Mouse (Mus musculus) megakaryocyte-erythroid progenitor cell, adult 5-6 weeks (primary cell): ENCODE data around the gene Hdac9. TPM values are rescaled to one million over a fixed set of nuclear protein-coding genes. Genes with fewer than 3 reads are reported as not detected.

Experiments
- ATAC-seq: replicated peaks from 2 replicates; pipeline ENCODE4 v1.8.0; 2016; ENCODE audit warnings: mild to moderate bottlenecking, inconsistent platforms; ENCODE audit not compliant: severe bottlenecking, poor library complexity, low FRiP score, low TSS enrichment
- total RNA-seq, 2 experiments: library from RNA; stranded (forward) in 1 of 2; stranded (reverse) in 1 of 2; fragments of 200-1000, 215-1000 nt in 1 of 2; fragments of >200 nt in 1 of 2; fragmentation: Nextera tagmentation in 1 of 2; gene quantifications; 2 replicates each; pipeline ENCODE4 v1.2.3; 2014 to 2017

Gene Hdac9
- total RNA-seq, 2 experiments from 2014 or later, result 0.46 to 2.1 TPM

DNA sequence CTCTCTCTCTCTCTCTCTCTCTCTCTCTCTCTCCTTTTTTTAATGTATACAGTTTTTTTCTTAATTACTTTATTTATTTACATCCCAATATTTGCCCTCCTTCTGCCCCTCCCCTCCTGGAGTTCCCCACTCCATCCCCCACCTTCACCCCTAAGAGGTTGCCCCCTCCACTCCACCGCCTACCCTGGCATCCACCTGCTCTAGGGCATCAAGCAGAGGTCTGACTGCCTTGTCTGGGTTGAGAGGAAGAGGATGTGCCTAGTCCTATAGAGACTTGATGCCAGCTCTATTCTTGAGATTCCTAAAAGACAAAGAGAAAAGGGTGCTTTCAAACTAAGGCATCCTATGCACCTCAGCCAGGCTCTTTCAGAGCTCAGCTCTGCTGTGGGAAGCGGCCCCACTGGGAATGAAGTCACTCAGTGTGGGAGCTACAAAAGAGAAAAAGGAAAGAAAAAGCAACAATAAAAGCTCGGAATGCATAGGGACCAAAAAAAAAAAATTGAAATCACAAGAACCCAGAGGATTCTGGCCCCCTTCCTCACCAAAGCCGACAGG lies 275.1 kb downstream of the Hdac9 start:
- no peak for ATAC-seq

DNA sequence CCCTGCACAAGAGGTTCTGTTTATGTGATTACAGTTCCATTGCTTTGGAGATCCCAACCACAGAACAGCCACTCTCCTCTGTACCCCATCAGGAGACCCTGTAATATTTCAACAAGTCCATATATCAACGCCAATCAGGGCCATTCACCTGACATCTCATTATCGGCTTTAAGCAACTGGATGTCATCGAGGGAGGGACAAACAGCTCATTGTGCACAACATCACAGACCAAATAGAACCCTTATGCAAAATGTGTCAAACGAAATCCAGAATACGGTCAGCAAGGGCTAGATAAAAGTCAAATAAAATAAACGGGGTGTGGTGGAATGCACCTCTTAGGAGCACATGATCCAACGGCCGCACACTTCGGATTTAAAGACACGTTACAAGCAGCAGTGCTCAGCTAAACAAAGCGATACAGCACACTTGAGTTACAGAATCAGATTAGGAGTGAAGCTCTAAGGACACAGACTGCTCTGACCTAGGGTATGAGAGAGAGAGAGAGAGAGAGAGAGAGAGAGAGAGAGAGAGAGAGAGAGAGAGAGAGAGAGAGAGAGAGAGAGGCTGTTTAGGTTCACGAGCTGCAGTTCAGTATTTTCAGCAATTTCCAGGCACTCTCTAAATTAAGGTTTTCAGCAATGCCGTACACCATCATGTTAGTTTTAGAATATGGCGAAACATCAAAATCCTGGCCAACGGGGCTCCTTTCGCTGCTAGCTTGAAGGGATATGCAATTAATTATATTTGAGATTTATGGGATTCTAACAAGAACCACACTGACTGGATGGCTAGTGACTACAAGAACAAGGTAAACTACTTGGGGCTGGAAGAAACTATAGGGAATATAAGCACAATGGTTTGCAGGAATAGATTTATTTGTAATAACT lies 279.4 kb downstream of the Hdac9 start:
- ATAC-seq, result no peak

GRCm38 (mm10) chr12:34619101-34619500 lies 297.8 kb downstream of the Hdac9 start:
- ATAC-seq, result no peak

DNA sequence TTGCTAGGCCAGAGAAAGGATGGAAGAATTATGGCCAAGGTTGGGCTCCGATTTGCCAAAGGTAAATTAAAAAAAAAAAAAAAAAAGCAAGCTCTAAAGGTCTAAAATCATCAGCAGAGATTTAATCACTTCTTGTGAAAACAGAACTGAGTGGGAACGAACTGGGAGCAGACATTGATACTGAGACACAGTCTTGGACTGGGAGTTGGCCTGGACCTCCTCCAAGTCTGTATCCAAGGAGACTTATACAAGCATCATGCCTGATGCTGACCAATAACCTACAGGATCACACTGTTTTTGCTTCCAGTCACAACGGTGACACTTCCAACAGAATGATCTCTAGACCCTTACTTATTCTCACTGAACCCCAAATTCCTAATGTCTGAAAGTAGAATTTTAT lies 298.6 kb downstream of the Hdac9 start:
- ATAC-seq, result no peak

DNA sequence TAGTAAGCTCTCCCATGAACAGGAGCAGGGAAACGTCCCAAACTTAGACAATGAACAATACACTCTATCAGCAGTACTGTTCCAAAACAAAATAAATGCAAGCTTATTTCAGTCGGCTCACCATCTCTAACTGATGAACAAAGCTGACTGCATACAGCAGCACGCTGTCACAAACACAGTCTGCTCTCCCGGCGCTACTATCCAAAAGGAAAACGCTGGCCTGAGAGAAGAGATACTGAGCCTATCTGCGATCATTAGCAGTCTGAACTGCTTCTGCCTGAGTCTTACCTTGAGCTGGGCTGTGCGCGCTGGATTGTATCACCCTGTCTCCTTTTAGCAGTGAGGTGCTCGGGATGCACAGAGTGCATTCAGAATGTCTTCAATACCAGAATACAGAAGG lies 299.1 kb downstream of the Hdac9 start:
- ATAC-seq, result no peak

GRCm38 (mm10) chr12:34614796-34615195 lies 302.1 kb downstream of the Hdac9 start:
- ATAC-seq, result no peak

GRCm38 (mm10) chr12:34612511-34612910 lies 304.4 kb downstream of the Hdac9 start:
- no peak for ATAC-seq

DNA sequence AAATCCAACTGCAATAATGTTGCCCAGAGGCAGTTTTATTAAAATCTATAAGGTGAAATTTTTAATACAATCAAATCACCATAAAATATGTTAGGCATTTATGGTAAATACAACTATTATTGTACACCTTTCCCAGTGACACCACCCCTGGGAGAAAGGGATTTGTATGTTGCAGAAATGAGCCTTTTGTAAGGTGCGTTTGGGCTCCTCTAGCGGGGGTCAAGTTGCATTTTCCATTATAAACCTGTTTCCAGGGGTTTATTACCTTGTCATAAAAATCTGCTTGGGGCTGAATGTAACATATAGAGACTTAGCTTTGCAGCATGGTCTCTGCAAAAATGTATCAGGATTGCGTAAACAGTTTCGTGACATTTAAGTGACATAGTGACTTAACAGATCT lies 312.4 kb downstream of the Hdac9 start:
- no peak for ATAC-seq

GRCm38 (mm10) chr12:34594167-34594793 lies 322.6 kb downstream of the Hdac9 start:
- ATAC-seq, result no peak

DNA sequence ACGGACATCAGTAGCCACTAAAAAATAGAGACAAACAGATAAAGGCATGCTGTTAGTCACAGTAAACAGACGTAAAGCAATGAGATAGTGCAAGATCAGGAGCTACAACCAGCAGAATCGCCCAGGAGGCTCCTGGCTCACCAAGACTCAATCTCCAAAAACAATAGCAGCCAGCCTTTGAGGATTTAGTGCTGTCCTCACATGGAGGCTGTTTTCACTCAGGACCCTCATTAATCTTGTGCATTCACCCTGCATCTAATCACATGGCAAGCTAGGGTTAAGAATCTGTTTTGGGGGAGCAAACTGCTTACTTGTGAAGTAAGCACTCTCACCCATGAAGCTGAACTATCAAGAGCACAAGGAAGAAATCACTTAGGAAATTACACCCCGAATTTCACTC lies 329.7 kb downstream of the Hdac9 start:
- ATAC-seq, result no peak

- ATAC-seq, result no peak
These were observed 334.4 kb downstream of the Hdac9 start for GRCm38 (mm10) chr12:34582522-34582921.

DNA sequence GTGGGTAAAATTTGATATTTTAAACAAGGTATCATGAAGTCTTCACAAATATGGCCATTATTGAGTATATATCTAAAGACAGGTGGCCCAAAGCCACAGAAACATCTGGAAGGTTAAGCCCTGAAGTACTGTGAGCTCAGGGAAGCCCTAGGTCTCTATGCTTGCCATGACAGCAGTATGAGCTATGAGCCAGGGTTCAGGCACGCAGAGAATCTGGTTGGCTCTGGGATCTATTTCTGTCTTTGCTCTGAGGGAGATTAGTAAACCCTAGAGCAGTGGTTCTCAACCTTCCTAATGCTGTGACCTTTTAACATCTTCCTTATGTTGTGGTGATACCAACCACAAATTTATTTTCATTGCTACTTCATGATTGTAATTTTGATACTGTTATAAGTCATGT lies 337.7 kb downstream of the Hdac9 start:
- no peak for ATAC-seq

DNA sequence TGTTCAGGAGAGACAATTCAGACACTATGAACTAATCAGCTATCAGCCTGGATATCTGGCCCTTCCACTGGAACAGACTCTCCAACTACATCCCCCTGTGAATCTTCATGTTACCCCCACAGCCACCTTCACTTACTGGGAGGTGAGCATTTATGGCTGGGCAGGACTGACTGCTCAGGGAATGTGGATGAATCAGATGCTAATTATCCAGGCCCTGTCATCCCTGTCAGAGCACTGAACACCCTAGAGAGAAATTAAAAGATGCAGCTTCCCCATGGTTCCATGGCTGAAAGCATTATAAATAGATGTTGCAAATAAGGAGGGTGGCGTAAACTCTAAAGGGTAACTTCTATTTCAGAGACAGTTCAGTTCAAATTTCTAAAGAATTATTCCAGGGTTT lies 345.8 kb downstream of the Hdac9 start:
- no peak for ATAC-seq

- no peak for ATAC-seq
These were observed 347.4 kb downstream of the Hdac9 start for GRCm38 (mm10) chr12:34569472-34569871.

DNA sequence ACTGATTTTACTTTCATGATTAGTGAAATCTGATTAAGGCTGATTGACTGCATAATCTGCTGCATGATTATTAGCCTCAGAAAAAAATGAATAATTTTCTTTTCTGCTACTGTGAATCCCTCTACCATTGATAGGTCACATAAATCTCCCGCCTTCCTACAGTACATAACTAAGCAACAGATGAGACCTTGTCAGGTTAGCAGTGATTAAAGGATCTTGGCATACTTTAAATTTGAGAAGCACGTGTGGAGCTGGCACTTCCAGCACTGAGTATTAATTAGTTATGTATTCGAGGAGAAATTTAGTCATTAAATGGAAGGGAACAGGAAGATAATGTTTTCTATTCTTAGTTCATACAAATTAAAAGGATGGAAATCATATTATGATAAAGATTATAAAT lies 347.8 kb downstream of the Hdac9 start:
- ATAC-seq, result no peak

DNA sequence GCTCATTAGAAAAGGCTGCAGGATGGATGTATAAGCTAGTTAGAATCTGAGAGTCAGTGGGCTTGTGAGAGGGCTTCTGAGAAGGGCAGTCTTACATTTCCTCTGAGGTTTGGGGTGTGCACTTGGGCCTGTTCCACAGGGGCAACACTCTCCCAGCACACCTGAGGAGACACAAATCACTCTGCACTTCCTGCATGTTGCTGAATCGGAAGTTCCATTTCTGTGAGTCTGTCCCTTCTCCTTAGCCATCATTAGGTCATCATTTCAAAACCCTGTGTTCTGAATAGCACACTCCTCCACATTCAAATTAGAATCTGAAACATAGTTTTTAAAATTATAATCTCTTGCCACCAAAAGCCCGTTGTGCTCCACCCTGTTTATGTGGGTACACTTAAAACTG lies 354.6 kb downstream of the Hdac9 start:
- ATAC-seq, result no peak

DNA sequence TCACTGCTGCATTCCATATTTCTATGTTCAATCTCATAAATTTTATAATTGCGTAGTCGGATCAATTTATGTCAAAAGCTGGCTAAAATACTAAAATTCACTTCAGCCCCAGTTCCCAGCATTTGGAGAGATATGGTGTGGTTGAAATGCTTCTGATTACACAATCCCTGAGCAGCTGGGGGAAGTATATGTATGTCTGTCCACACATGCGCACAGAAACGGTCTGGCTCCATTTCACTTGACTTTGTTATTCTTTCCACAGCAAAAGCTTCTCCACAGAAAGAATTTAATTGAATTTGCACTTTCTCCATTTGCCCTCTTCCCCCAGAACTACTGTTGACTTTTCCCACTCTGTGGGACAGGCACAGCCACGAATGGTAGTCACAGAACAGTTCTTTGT lies 357.9 kb downstream of the Hdac9 start:
- ATAC-seq, result no peak

GRCm38 (mm10) chr12:34554803-34555202 lies 362.1 kb downstream of the Hdac9 start:
- no peak for ATAC-seq

GRCm38 (mm10) chr12:34550268-34550667 lies 366.6 kb downstream of the Hdac9 start:
- no peak for ATAC-seq

- ATAC-seq, result no peak
These were observed 387.7 kb downstream of the Hdac9 start for GRCm38 (mm10) chr12:34529165-34529545.
